21 mouse cellular contexts compared by ENCODE assay signal in genomic region chr17:88900904-88901303, GRCm38 (mm10).
DNase-seq lines count a peak whose midpoint lies in the region; ATAC-seq and TF ChIP-seq lines count a peak whose summit lies in the region.
"Had no signal": no experiment of that assay in that cellular context is flagged by ENCODE, and none has a peak within 500 bp of the region (broad histone marks: within the 10 kb centered on the region; RNA-seq: fewer than 3 reads in every experiment).

No protein-coding gene starts in this region.

- ATAC-seq in kidney, embryonic 15.5 days (replicated peaks; ENCODE audit: low FRiP score): no peak
- ATAC-seq in granulocyte monocyte progenitor cell, adult 5-6 weeks (replicated peaks; ENCODE audit: poor library complexity, severe bottlenecking): no peak
- ATAC-seq: activated CD4-positive, CD25-positive, alpha-beta regulatory T cell, adult 4 months; CD4-positive, CD25-positive, alpha-beta regulatory T cell, adult 4 months; Patski had no signal

- no peak for DNase-seq in kidney, postnatal 10 days
- peak; percentile 60 for DNase-seq in CH12.LX (ENCODE audit: extremely low read depth)
- DNase-seq in splenic B cell, adult 2 months (ENCODE audit: low read depth, low spot score): peak; percentile 2
- no peak for DNase-seq in left cerebral cortex, adult 9 months (ENCODE audit: low spot score in 2 of 2)
- DNase-seq: adrenal gland, adult 2 months; adrenal gland, adult 8-10 months; adrenal gland, postnatal 10 days; adrenal gland, postnatal 14 days; adrenal gland, postnatal 25 days; adrenal gland, postnatal 36 days; B cell, adult 2 months; cerebellum, adult 11 months; cerebellum, adult 11-12 months; cerebellum, adult 18-20 months; cerebellum, adult 2 months had no signal

- no peak overlapping the region for H3K9ac ChIP-seq in kidney, embryonic 15.5 days
- H3K9ac ChIP-seq in CH12.LX (ENCODE audit: insufficient read depth, low read depth): peak overlapping the region; percentile 48; the same call in 1 of the 2 replicates

- H3K4me2 ChIP-seq in kidney, embryonic 15.5 days: no peak overlapping the region
- H3K4me2 ChIP-seq in CH12.LX (ENCODE audit: insufficient read depth, low read depth, poor library complexity, severe bottlenecking): peak overlapping the region; percentile 29

- 63% methylated on average over 2 of the region's 2 CpGs for WGBS in kidney, embryonic 15.5 days

- H3K27me3 ChIP-seq in kidney, embryonic 15.5 days: no peaks in the 10 kb centered on the region
- no peaks in the 10 kb centered on the region for H3K27me3 ChIP-seq in CH12.LX (replicated peaks)
- no peaks in the 10 kb centered on the region for H3K27me3 ChIP-seq in splenic B cell, adult 2 months (ENCODE audit: control insufficient read depth, insufficient read depth, low read length, poor library complexity, severe bottlenecking)

- peaks cover 7% of the 10 kb centered on the region for H3K4me1 ChIP-seq in kidney, embryonic 15.5 days
- peaks cover 15 to 44% of the 10 kb centered on the region in 2 experiments for H3K4me1 ChIP-seq in CH12.LX (ENCODE audit: control insufficient read depth in 1 of 2, insufficient read depth in 2 of 2)

- H3K4me3 ChIP-seq in kidney, embryonic 15.5 days (replicated peaks): no peak overlapping the region
- no peak overlapping the region for H3K4me3 ChIP-seq in CH12.LX (replicated peaks in 1 of 3; ENCODE audit: low read depth in 2 of 3, low read length in 2 of 3, poor library complexity in 1 of 3)

- no peaks in the 10 kb centered on the region for H3K36me3 ChIP-seq in kidney, embryonic 15.5 days
- H3K36me3 ChIP-seq in CH12.LX (replicated peaks in 1 of 2; ENCODE audit: control insufficient read depth in 1 of 2, insufficient read depth in 1 of 2, low read length in 1 of 2): no peaks in the 10 kb centered on the region
- H3K36me3 ChIP-seq in splenic B cell, adult 2 months (ENCODE audit: control insufficient read depth, insufficient read depth, low read length, poor library complexity, severe bottlenecking): no peaks in the 10 kb centered on the region
- H3K36me3 ChIP-seq: G1E had no signal

- TF ChIP-seq POLR2A in CH12.LX (IDR thresholded peaks at IDR 0.05; ENCODE audit: low read depth, low read length): no peak; the same call in 1 of the 2 replicates

- no peak for TF ChIP-seq RAD21 in CH12.LX (IDR thresholded peaks at IDR 0.05; ENCODE audit: low read depth, low read length)

- TF ChIP-seq CTCF in CH12.LX (conservative IDR thresholded peaks at IDR 0.05 in 1 of 2, IDR thresholded peaks at IDR 0.05 in 1 of 2; ENCODE audit: low read depth in 2 of 2, low read length in 2 of 2): no peak

- no peaks in the 10 kb centered on the region for H3K79me2 ChIP-seq in CH12.LX (replicated peaks; ENCODE audit: control insufficient read depth, extremely low read depth, insufficient read depth, poor library complexity, severe bottlenecking)

- H3K9me3 ChIP-seq in kidney, embryonic 15.5 days (replicated peaks): no peaks in the 10 kb centered on the region
- no peaks in the 10 kb centered on the region for H3K9me3 ChIP-seq in CH12.LX (replicated peaks; ENCODE audit: low read length)

- in situ Hi-C loops in CH12.LX (cut with MboI; ENCODE audit: low pct_ligation_motif_present, low pct_unique_long_range_greater_than_20kb, low sequenced_read_pairs): no loop called here

- dilution Hi-C loops in CH12.LX (cut with MboI; ENCODE audit: extremely low pct_ligation_motif_present, extremely low pct_unique_long_range_greater_than_20kb, low sequenced_read_pairs): no loop called here

- peak overlapping the region; percentile 66 for H3K27ac ChIP-seq in kidney, embryonic 15.5 days
- H3K27ac ChIP-seq in CH12.LX (ENCODE audit: insufficient read depth, low read depth): no peak overlapping the region

- peak; percentile 54; the same call in 1 of the 2 replicates for TF ChIP-seq EP300 in CH12.LX (IDR thresholded peaks at IDR 0.05; ENCODE audit: low read length)

TF ChIP-seq in CH12.LX, 34 proteins besides CTCF, POLR2A, EP300 and RAD21:
- 0 out of 2 replicates have a peak, but pooled peaks have one; percentile 7 for TF ChIP-seq CHD2 (IDR thresholded peaks at IDR 0.05; ENCODE audit: low read length)
- TF ChIP-seq NELFE (IDR thresholded peaks at IDR 0.05; ENCODE audit: low read depth, low read length): no peak
- TF ChIP-seq TCF12 (IDR thresholded peaks at IDR 0.05; ENCODE audit: low read depth, low read length): 0 out of 2 replicates have a peak, but pooled peaks have one; percentile 35
- peak; percentile 62 for TF ChIP-seq ELF1 (IDR thresholded peaks at IDR 0.05; ENCODE audit: low read depth, low read length)
- no peak for TF ChIP-seq ETS1 (conservative IDR thresholded peaks at IDR 0.05; ENCODE audit: low read depth, low read length)

Comparison
In these comparisons a context has a peak if more than half of its experiments do, and no peak if none do; other contexts are left out.
1. DNase-seq: peak in CH12.LX (single experiment) and splenic B cell, adult 2 months (single experiment); none in kidney, postnatal 10 days (single experiment) and left cerebral cortex, adult 9 months (0 of 2).